8 mouse cellular contexts compared by ENCODE assay signal in the genomic region with DNA sequence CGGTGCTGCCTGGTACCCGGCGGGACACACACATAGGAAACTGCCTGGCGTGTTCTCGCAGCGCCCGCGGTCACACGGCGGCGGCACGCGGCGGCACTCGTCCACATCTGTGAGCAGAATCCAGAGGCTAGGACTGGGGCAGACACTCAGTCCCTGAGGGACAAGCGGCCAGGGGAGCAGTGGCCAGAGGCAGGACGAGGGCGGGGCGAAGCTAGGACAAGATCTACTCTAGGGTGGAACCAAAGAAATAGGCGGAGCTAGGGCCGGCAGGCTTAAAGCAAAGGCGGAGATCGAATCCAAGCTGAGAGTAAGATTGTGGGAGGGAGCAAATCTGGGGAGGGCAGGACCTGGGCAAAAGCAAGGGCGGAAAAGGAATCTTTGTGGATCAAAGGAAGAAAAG. TPM values are rescaled to one million over a fixed set of nuclear protein-coding genes. Genes with fewer than 3 reads are reported as not detected.
DNase-seq lines count a peak whose midpoint lies in the region; ATAC-seq lines count a peak whose summit lies in the region.

No protein-coding gene starts in this region.

- H3K4me1 ChIP-seq in forebrain, embryonic 11.5 days (replicated peaks; ENCODE audit: control insufficient read depth, insufficient read depth, low read length), result peaks cover 3% of the 10 kb centered on the region
- peaks cover 48% of the 10 kb centered on the region for H3K4me1 ChIP-seq in megakaryocyte, embryonic 14.5 days

- peak overlapping the region; percentile 21 for H3K4me3 ChIP-seq in forebrain, embryonic 11.5 days (ENCODE audit: low read depth, low read length)
- H3K4me3 ChIP-seq in megakaryocyte, embryonic 14.5 days (replicated peaks), result peak overlapping the region; percentile 83

- peak overlapping the region; percentile 7 for H3K9ac ChIP-seq in forebrain, embryonic 11.5 days (ENCODE audit: low read length)

- H3K36me3 ChIP-seq in forebrain, embryonic 11.5 days (ENCODE audit: control insufficient read depth, insufficient read depth, low read length), result no peaks in the 10 kb centered on the region
- no peaks in the 10 kb centered on the region for H3K36me3 ChIP-seq in megakaryocyte, embryonic 14.5 days (replicated peaks; ENCODE audit: low read length)

- H3K27me3 ChIP-seq in forebrain, embryonic 11.5 days (ENCODE audit: control insufficient read depth, insufficient read depth, low read length), result peaks cover 46% of the 10 kb centered on the region
- peaks cover 90% of the 10 kb centered on the region for H3K27me3 ChIP-seq in megakaryocyte, embryonic 14.5 days (replicated peaks)

- 2% methylated on average over 24 of the region's 24 CpGs for WGBS in forebrain, embryonic 11.5 days

- peak; percentile 41 for DNase-seq in CD4-positive, CD25-positive, alpha-beta regulatory T cell, adult 2 months (ENCODE audit: low read depth, low spot score)
- DNase-seq in forebrain, embryonic 11.5 days (ENCODE audit: low spot score), result peak; percentile 67
- DNase-seq in heart, postnatal 10 days, result peak; percentile 80 to 85
- peak; percentile 91 to 94 for DNase-seq in kidney, postnatal 25 days
- DNase-seq in testis, postnatal 14 days (ENCODE audit: low spot score), result peak; percentile 52
- DNase-seq in right cerebral cortex, postnatal 36 days (ENCODE audit: low spot score in 2 of 2), result no peak

- intact Hi-C loops in heart, postnatal 10 days (cut with DNase I), result no loop called here

- no peak overlapping the region for H3K27ac ChIP-seq in forebrain, embryonic 11.5 days (ENCODE audit: low read depth, low read length)

- ATAC-seq in CD4-positive, CD25-positive, alpha-beta regulatory T cell, adult 4 months, result no peak
- ATAC-seq in forebrain, embryonic 11.5 days (replicated peaks; ENCODE audit: low FRiP score), result no peak

- peak overlapping the region; percentile 45 for H3K4me2 ChIP-seq in forebrain, embryonic 11.5 days (ENCODE audit: low read depth, low read length, severe bottlenecking)

- no peaks in the 10 kb centered on the region for H3K9me3 ChIP-seq in forebrain, embryonic 11.5 days (ENCODE audit: control insufficient read depth, low read length)
- peaks cover 9% of the 10 kb centered on the region; the same call in 1 of the 2 replicates for H3K9me3 ChIP-seq in megakaryocyte, embryonic 14.5 days

RNA-seq across cellular contexts. Expression of a gene that starts 11.8 kb away (rescaled TPM):
- polyA plus RNA-seq in CD4-positive, CD25-positive, alpha-beta regulatory T cell, adult 4 months (2017; shearing (Covaris generic)), result 1 to 10 TPM in 1 of 2 experiments, under 1 TPM in 1; 0.77 to 2.0 TPM
- 11.9 and 13.0 TPM in 2 replicates for polyA plus RNA-seq in forebrain, embryonic 11.5 days (2014; fragmentation: Nextera tagmentation; extraction: Ambion mirVana)
- total RNA-seq in heart, postnatal 10 days (2021), result 100 to 1,000 TPM; 387 to 393 TPM
- polyA plus RNA-seq in megakaryocyte, embryonic 14.5 days (2012; ENCODE audit: insufficient read depth, low replicate concordance), result 0.28 TPM in 1 of 2 replicates, not detected in the other

RNA-seq across cellular contexts. Expression of a gene that starts 30.1 kb away (rescaled TPM):
- 10 to 100 TPM; 49.2 to 76.0 TPM for polyA plus RNA-seq in CD4-positive, CD25-positive, alpha-beta regulatory T cell, adult 4 months (2017; shearing (Covaris generic))
- polyA plus RNA-seq in forebrain, embryonic 11.5 days (2014; fragmentation: Nextera tagmentation; extraction: Ambion mirVana), result 64.3 and 67.6 TPM in 2 replicates
- 10 to 100 TPM; 13.8 to 17.5 TPM for total RNA-seq in heart, postnatal 10 days (2021)
- polyA plus RNA-seq in megakaryocyte, embryonic 14.5 days (2012; ENCODE audit: insufficient read depth, low replicate concordance), result 214 and 344 TPM in 2 replicates

RNA-seq across cellular contexts. Expression of a gene that starts 31.5 kb away (rescaled TPM):
- polyA plus RNA-seq in CD4-positive, CD25-positive, alpha-beta regulatory T cell, adult 4 months (2017; shearing (Covaris generic)), result not detected
- not detected in 2 replicates for polyA plus RNA-seq in forebrain, embryonic 11.5 days (2014; fragmentation: Nextera tagmentation; extraction: Ambion mirVana)
- under 1 TPM in 1 of 2 experiments, not detected in 1; 0.99 TPM for total RNA-seq in heart, postnatal 10 days (2021)
- 1.4 and 7.6 TPM in 2 replicates for polyA plus RNA-seq in megakaryocyte, embryonic 14.5 days (2012; ENCODE audit: insufficient read depth, low replicate concordance)

Comparison
In these comparisons a context has a peak if more than half of its experiments do, and no peak if none do; other contexts are left out.
1. DNase-seq: peak in CD4-positive, CD25-positive, alpha-beta regulatory T cell, adult 2 months (single experiment), forebrain, embryonic 11.5 days (single experiment), heart, postnatal 10 days (2 of 2), kidney, postnatal 25 days (2 of 2) and testis, postnatal 14 days (single experiment); none in right cerebral cortex, postnatal 36 days (0 of 2).